Mouse (Mus musculus): ENCODE data around the gene Taf4.

DNA sequence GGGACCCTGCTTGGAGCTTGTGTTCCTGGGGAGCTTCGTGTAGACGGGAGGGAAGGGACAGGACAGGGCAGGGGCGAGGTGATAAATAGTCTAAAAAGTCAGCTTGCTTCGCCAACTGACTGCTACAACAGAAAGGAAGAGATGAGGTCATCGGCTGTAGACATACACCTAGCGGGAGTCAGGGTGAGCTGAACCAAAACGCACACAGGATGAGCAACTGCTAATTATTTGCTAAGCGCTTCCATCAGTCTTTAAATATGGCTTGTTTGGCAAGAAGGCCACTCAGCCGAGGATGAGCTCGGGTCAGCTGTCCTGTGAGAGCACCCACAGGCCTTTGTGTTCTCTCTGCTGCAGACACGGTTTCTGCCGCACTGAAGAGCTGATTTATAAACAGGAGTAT, 63.5 kb downstream of the Taf4 start:
- TF ChIP-seq CTCF (IDR thresholded peaks at IDR 0.05; ENCODE audit: low read depth, low read length) (no peak), POLR2A (IDR thresholded peaks at IDR 0.05; ENCODE audit: insufficient read depth, low read length) (no peak)

Data from ES-Bruce4 (cell line).